Mouse (Mus musculus) embryonic facial prominence, embryonic 14.5 days (tissue): ENCODE measurements around the gene Sp6. TPM values are rescaled to one million over a fixed set of nuclear protein-coding genes. Genes with fewer than 3 reads are reported as not detected.

Experiments
- ATAC-seq: fragments of 200-750 bp; cut with Nextera tagmentation; 2 replicates; pipeline ENCODE4 v1.8.0; 2017; ENCODE audit warnings: low read depth, moderate number of reproducible peaks, moderate TSS enrichment
- DNase-seq: peaks from one replicate; pipeline ENCODE4 v3.0.0-alpha.2; 2015; ENCODE audit warnings: low spot score
- H3K27ac ChIP-seq: fragments of 300-500 bp; sonication (generic); replicated peaks from 2 replicates; pipeline ENCODE4 v1.5.1; 2014; ENCODE audit warnings: low read depth, mild to moderate bottlenecking, low read length, moderate library complexity
- H3K27me3 ChIP-seq: fragments of 300-500 bp; sonication (generic); replicated peaks from 2 replicates; pipeline ENCODE4 v1.6.1; 2014; ENCODE audit warnings: low read length; ENCODE audit not compliant: control insufficient read depth, insufficient read depth
- H3K36me3 ChIP-seq: fragments of 300-500 bp; sonication (generic); 2 replicates; pipeline ENCODE4 v1.6.1; 2014; ENCODE audit warnings: low read length, mixed read lengths; ENCODE audit not compliant: control insufficient read depth, insufficient read depth
- H3K4me1 ChIP-seq: fragments of 300-500 bp; sonication (generic); 2 replicates; pipeline ENCODE4 v1.6.1; 2014; ENCODE audit warnings: antibody characterized with exemption, low read length; ENCODE audit not compliant: control insufficient read depth, insufficient read depth
- H3K4me2 ChIP-seq: fragments of 300-500 bp; sonication (generic); 2 replicates; pipeline ENCODE4 v1.6.1; 2014; ENCODE audit warnings: low read depth, mild to moderate bottlenecking, low read length, moderate library complexity, mixed read lengths
- H3K4me3 ChIP-seq: fragments of 300-500 bp; sonication (generic); 2 replicates; pipeline ENCODE4 v1.5.1; 2014; ENCODE audit warnings: low read depth, mild to moderate bottlenecking, low read length
- H3K9ac ChIP-seq: fragments of 300-500 bp; sonication (generic); 2 replicates; pipeline ENCODE4 v1.6.1; 2014; ENCODE audit warnings: low read depth, mild to moderate bottlenecking, low read length, moderate library complexity, mixed read lengths
- H3K9me3 ChIP-seq: fragments of 300-500 bp; sonication (generic); 2 replicates; pipeline ENCODE4 v1.6.1; 2016; ENCODE audit warnings: low read length; ENCODE audit not compliant: control insufficient read depth
- WGBS: fragments of 180-500 bp; shearing (Covaris S2); extraction: QIAGEN DNeasy Blood & Tissue Kit; methylation state at CpG from one replicate; pipeline ENCODE4 v1.1.7; 2014; 5-methylcytosine and 5-hydroxymethylcytosine counted together
- polyA plus RNA-seq: library from polyadenylated mRNA; unstranded; fragments of >200 nt; fragmentation: Nextera tagmentation; extraction: Ambion mirVana; gene quantifications from 2 replicates; pipeline ENCODE4 v1.2.1, GENCODE M21; 2014

Sp6 gene
- polyA plus RNA-seq, 1 experiment from 2014 or later: 2.1 TPM

- H3K9me3 ChIP-seq: no peaks in the 10 kb centered on the region
- ATAC-seq (peak; percentile 64), DNase-seq (peak; percentile 77)
- H3K36me3 ChIP-seq: no peaks in the 10 kb centered on the region
- peak overlapping the region; percentile 61 for H3K9ac ChIP-seq
- WGBS: 0% methylated on average over 18 of the region's 50 CpGs
- peak overlapping the region; percentile 88 for H3K4me2 ChIP-seq
- H3K27me3 ChIP-seq: peaks cover 78% of the 10 kb centered on the region
- peak overlapping the region; percentile 56 for H3K4me3 ChIP-seq
- no peak overlapping the region for H3K27ac ChIP-seq
- H3K4me1 ChIP-seq: peaks cover 14% of the 10 kb centered on the region
Measured at GRCm38 (mm10) chr11:97021873-97022484, 8.8 kb downstream of the Sp6 start.

- Histone ChIP-seq H3K4me1 (peaks cover 7% of the 10 kb centered on the region), H3K27me3 (peaks cover 50% of the 10 kb centered on the region), H3K9me3 (no peaks in the 10 kb centered on the region), H3K36me3 (no peaks in the 10 kb centered on the region), H3K4me3 (no peak overlapping the region), H3K9ac (0 out of 2 replicates have a peak overlapping the region, but pooled peaks have one; percentile 52), H3K27ac (no peak overlapping the region), H3K4me2 (peak overlapping the region; percentile 60; the same call in 1 of the 2 replicates)
- DNase-seq: no peak
- whole genome bisulfite sequencing: 28% methylated on average over 10 of the region's 10 CpGs
- no peak for ATAC-seq
Measured at GRCm38 (mm10) chr11:97024977-97025376, 11.8 kb downstream of the Sp6 start.

GRCm38 (mm10) chr11:97025721-97026344 is 12.6 kb downstream of the Sp6 start:
- 3% methylated on average over 15 of the region's 17 CpGs for WGBS

GRCm38 (mm10) chr11:97029686-97030417 is 16.7 kb downstream of the Sp6 start, which contains the start of gene Scrn2:
TSS of gene Scrn2 (plus strand) at chr11:97029938.
- Histone ChIP-seq H3K9ac (peak within 1 kb of the TSS; percentile 83), H3K36me3 (peaks cover 10% of the 10 kb centered on the region; the same call in 1 of the 2 replicates), H3K4me1 (peaks cover 7% of the 10 kb centered on the region), H3K9me3 (no peaks in the 10 kb centered on the region), H3K27me3 (peaks cover 2% of the 10 kb centered on the region; the same call in 1 of the 2 replicates), H3K4me3 (peak within 1 kb of the TSS; percentile 75), H3K4me2 (peak within 1 kb of the TSS; percentile 79), H3K27ac (peak within 1 kb of the TSS; percentile 81)
- DNase-seq: peak; percentile 89
- peak; percentile 79 for ATAC-seq
- WGBS: under 1% methylated on average over 25 of the region's 25 CpGs

More at GRCm38 (mm10) chr11:97025721-97026344, 12.6 kb downstream of the Sp6 start:
- no peaks in the 10 kb centered on the region for H3K36me3 ChIP-seq
- peak; percentile 64 for ATAC-seq
- H3K4me1 ChIP-seq: peaks cover 7% of the 10 kb centered on the region
- H3K9me3 ChIP-seq: no peaks in the 10 kb centered on the region
- H3K4me3 ChIP-seq: peak overlapping the region; percentile 29
- H3K9ac ChIP-seq: peak overlapping the region; percentile 52
- peak overlapping the region; percentile 57 for H3K27ac ChIP-seq
- DNase-seq: peak; percentile 89
- peak overlapping the region; percentile 60 for H3K4me2 ChIP-seq
- H3K27me3 ChIP-seq: peaks cover 42% of the 10 kb centered on the region

- peak overlapping the region; percentile 75 for H3K4me3 ChIP-seq
- no peaks in the 10 kb centered on the region for H3K27me3 ChIP-seq
- H3K9ac ChIP-seq: peak overlapping the region; percentile 83
- H3K9me3 ChIP-seq: no peaks in the 10 kb centered on the region
- ATAC-seq (no peak), DNase-seq (no peak)
- H3K27ac ChIP-seq: peak overlapping the region; percentile 81
- H3K4me1 ChIP-seq: peaks cover 7% of the 10 kb centered on the region; the same call in 1 of the 2 replicates
- H3K4me2 ChIP-seq: peak overlapping the region; percentile 79
- 17% methylated on average over 15 of the region's 15 CpGs for WGBS
- peaks cover 10% of the 10 kb centered on the region; the same call in 1 of the 2 replicates for H3K36me3 ChIP-seq
Measured at GRCm38 (mm10) chr11:97030426-97030825, 17.2 kb downstream of the Sp6 start.

GRCm38 (mm10) chr11:97031977-97032376 is 18.8 kb downstream of the Sp6 start:
- 78% methylated on average over 12 of the region's 12 CpGs for WGBS
- ATAC-seq (no peak), DNase-seq (no peak)
- H3K36me3 ChIP-seq: peaks cover 10% of the 10 kb centered on the region; the same call in 1 of the 2 replicates
- H3K4me3 ChIP-seq: no peak overlapping the region
- H3K9me3 ChIP-seq: no peaks in the 10 kb centered on the region
- H3K4me1 ChIP-seq: no peaks in the 10 kb centered on the region
- H3K27ac ChIP-seq: no peak overlapping the region
- H3K27me3 ChIP-seq: no peaks in the 10 kb centered on the region
- no peak overlapping the region for H3K9ac ChIP-seq
- H3K4me2 ChIP-seq: no peak overlapping the region

- H3K9ac ChIP-seq: no peak overlapping the region
- peaks cover 10% of the 10 kb centered on the region; the same call in 1 of the 2 replicates for H3K36me3 ChIP-seq
- no peaks in the 10 kb centered on the region for H3K9me3 ChIP-seq
- 92% methylated on average over 4 of the region's 4 CpGs for WGBS
- ATAC-seq (no peak), DNase-seq (no peak)
- no peak overlapping the region for H3K4me3 ChIP-seq
- H3K4me2 ChIP-seq: no peak overlapping the region
- H3K27ac ChIP-seq: no peak overlapping the region
- H3K4me1 ChIP-seq: no peaks in the 10 kb centered on the region
- H3K27me3 ChIP-seq: no peaks in the 10 kb centered on the region
Measured at GRCm38 (mm10) chr11:97032499-97032898, 19.3 kb downstream of the Sp6 start.

GRCm38 (mm10) chr11:97033781-97034180 is 20.6 kb downstream of the Sp6 start:
- ATAC-seq (no peak), DNase-seq (no peak)
- Histone ChIP-seq H3K4me1 (no peaks in the 10 kb centered on the region), H3K27ac (no peak overlapping the region), H3K27me3 (no peaks in the 10 kb centered on the region), H3K9me3 (no peaks in the 10 kb centered on the region), H3K36me3 (peaks cover 10% of the 10 kb centered on the region; the same call in 1 of the 2 replicates), H3K9ac (no peak overlapping the region), H3K4me3 (no peak overlapping the region), H3K4me2 (no peak overlapping the region)
- 94% methylated on average over 4 of the region's 4 CpGs for WGBS
